ENCODE assay signal across 12 mouse cellular contexts in genomic region chr12:24656436-24656835, GRCm38 (mm10). TPM values are rescaled to one million over a fixed set of nuclear protein-coding genes. Genes with fewer than 3 reads are reported as not detected.
A peak's percentile ranks its signal among the peaks of the same experiment; 100 is the strongest.
DNase-seq lines count a peak whose midpoint lies in the region; ATAC-seq and TF ChIP-seq lines count a peak whose summit lies in the region.
"Had no signal": no experiment of that assay in that cellular context is flagged by ENCODE, and none has a peak within 500 bp of the region (broad histone marks: within the 10 kb centered on the region; RNA-seq: fewer than 3 reads in every experiment).

No protein-coding gene starts in this region.

- 0 out of 2 replicates have a peak overlapping the region, but pooled peaks have one; percentile 15 for H3K4me3 ChIP-seq in gastrocnemius, adult 2 months
- H3K4me3 ChIP-seq in liver, adult 2 months (ENCODE audit: insufficient read depth, low read depth, low read length), result no peak overlapping the region
- no peak overlapping the region for H3K4me3 ChIP-seq in liver, embryonic 14.5 days (ENCODE audit: insufficient read depth in 1 of 2, low read depth in 2 of 2, low read length in 2 of 2)
- no peak overlapping the region for H3K4me3 ChIP-seq in stomach, postnatal 0 days (ENCODE audit: low read depth, low read length)

- peaks cover 27% of the 10 kb centered on the region for H3K4me1 ChIP-seq in liver, adult 2 months (ENCODE audit: control insufficient read depth, insufficient read depth, low read length)
- peaks cover 22 to 40% of the 10 kb centered on the region in 2 experiments for H3K4me1 ChIP-seq in liver, embryonic 14.5 days (replicated peaks; ENCODE audit: control insufficient read depth in 2 of 2, insufficient read depth in 2 of 2, low read length in 1 of 2)
- H3K4me1 ChIP-seq in stomach, postnatal 0 days (replicated peaks; ENCODE audit: control insufficient read depth, insufficient read depth), result 0 out of 2 replicates have a peak, but pooled peaks cover 2% of the 10 kb centered on the region

- H3K27ac ChIP-seq in gastrocnemius, adult 2 months, result no peak overlapping the region
- H3K27ac ChIP-seq in liver, adult 2 months (replicated peaks; ENCODE audit: insufficient read depth, low read depth, low read length), result no peak overlapping the region; the same call in 1 of the 2 replicates
- no peak overlapping the region for H3K27ac ChIP-seq in liver, embryonic 14.5 days
- no peak overlapping the region for H3K27ac ChIP-seq in stomach, postnatal 0 days (replicated peaks)

- no peaks in the 10 kb centered on the region for H3K9me3 ChIP-seq in liver, embryonic 14.5 days (ENCODE audit: control insufficient read depth, low read length)
- H3K9me3 ChIP-seq in stomach, postnatal 0 days (ENCODE audit: control insufficient read depth, low read length), result no peaks in the 10 kb centered on the region

- H3K4me2 ChIP-seq in liver, embryonic 14.5 days (ENCODE audit: low read depth), result peak overlapping the region; percentile 2; the same call in 1 of the 2 replicates
- H3K4me2 ChIP-seq in stomach, postnatal 0 days (replicated peaks; ENCODE audit: low read depth), result no peak overlapping the region
- H3K4me2 ChIP-seq: lung, embryonic 14.5 days had no signal

- TF ChIP-seq CTCF in gastrocnemius, adult 2 months (IDR thresholded peaks at IDR 0.05), result no peak
- no peak; the same call in 1 of the 2 replicates for TF ChIP-seq CTCF in liver, adult 2 months (IDR thresholded peaks at IDR 0.05; ENCODE audit: low read depth, low read length)
- no peak for TF ChIP-seq CTCF in liver, embryonic 14.5 days (IDR thresholded peaks at IDR 0.05; ENCODE audit: low read depth)
- TF ChIP-seq CTCF in stomach, postnatal 0 days (IDR thresholded peaks at IDR 0.05; ENCODE audit: low read depth), result 0 out of 2 replicates have a peak, but pooled peaks have one; percentile 9

- no peak overlapping the region for H3K9ac ChIP-seq in liver, adult 2 months (ENCODE audit: low read depth, low read length)
- H3K9ac ChIP-seq in liver, embryonic 14.5 days (replicated peaks), result peak overlapping the region; percentile 27; the same call in 1 of the 2 replicates
- H3K9ac ChIP-seq in stomach, postnatal 0 days (ENCODE audit: low read length), result no peak overlapping the region
- H3K9ac ChIP-seq: lung, embryonic 14.5 days had no signal

- TF ChIP-seq EP300 in liver, embryonic 14.5 days (IDR thresholded peaks at IDR 0.05; ENCODE audit: low read depth), result no peak
- TF ChIP-seq EP300 in stomach, postnatal 0 days (optimal IDR thresholded peaks at IDR 0.05), result no peak

- no peak for TF ChIP-seq POLR2A in liver, adult 2 months (IDR thresholded peaks at IDR 0.05; ENCODE audit: extremely low read depth, insufficient read depth, low read length)

- H3K27me3 ChIP-seq in liver, adult 2 months (ENCODE audit: control insufficient read depth, insufficient read depth, low read length), result no peaks in the 10 kb centered on the region
- no peaks in the 10 kb centered on the region for H3K27me3 ChIP-seq in liver, embryonic 14.5 days (ENCODE audit: control insufficient read depth, insufficient read depth, low read length)
- no peaks in the 10 kb centered on the region for H3K27me3 ChIP-seq in stomach, postnatal 0 days (ENCODE audit: control insufficient read depth, insufficient read depth, low read length)

- intact Hi-C loops in gastrocnemius, adult 2 months (cut with DNase I), result no loop called here

- H3K36me3 ChIP-seq in liver, adult 2 months (ENCODE audit: control insufficient read depth, insufficient read depth, low read length), result peaks cover 24% of the 10 kb centered on the region; the same call in 1 of the 2 replicates
- H3K36me3 ChIP-seq in liver, embryonic 14.5 days (replicated peaks; ENCODE audit: control insufficient read depth, insufficient read depth, low read depth), result peaks cover 77% of the 10 kb centered on the region
- peaks cover 32% of the 10 kb centered on the region for H3K36me3 ChIP-seq in stomach, postnatal 0 days (ENCODE audit: control insufficient read depth, insufficient read depth, low read length)

- no peak for ATAC-seq in liver, embryonic 14.5 days (ENCODE audit: insufficient read depth)
- no peak for ATAC-seq in stomach, postnatal 0 days (ENCODE audit: low FRiP score, low TSS enrichment)
- ATAC-seq in megakaryocyte progenitor cell, adult 5-6 weeks (replicated peaks; ENCODE audit: poor library complexity), result no peak

- WGBS in liver, adult 2 months, result 67% methylated on average over 3 of the region's 3 CpGs
- 83% methylated on average over 3 of the region's 3 CpGs for WGBS in liver, embryonic 14.5 days (ENCODE audit: insufficient replicate concordance)
- WGBS in stomach, postnatal 0 days, result 57% methylated on average over 3 of the region's 3 CpGs

- no peak for DNase-seq in gastrocnemius, adult 2 months
- DNase-seq in gastrocnemius, postnatal 25 days, result no peak
- DNase-seq in liver, adult 2 months (ENCODE audit: extremely low read depth, low read depth, low spot score), result peak; percentile 56
- no peak for DNase-seq in liver
- DNase-seq in liver, embryonic 14.5 days (ENCODE audit: low read depth in 3 of 3, low spot score in 3 of 3), result no peak
- DNase-seq in stomach, postnatal 0 days (ENCODE audit: low spot score), result no peak
- DNase-seq in embryo, embryonic 11 days, result no peak
- DNase-seq: adrenal gland, adult 8-10 months; cerebellum, adult 11 months; lung, embryonic 14.5 days; thymus, postnatal 4 days had no signal

- H3K79me2 ChIP-seq in liver, adult 2 months (ENCODE audit: control insufficient read depth, insufficient read depth, low read length), result peaks cover 22% of the 10 kb centered on the region; the same call in 1 of the 2 replicates

RNA-seq across cellular contexts. Expression of gene Klf11, which starts 5.4 kb away (rescaled TPM):
- total RNA-seq in gastrocnemius, adult 2 months (2021), result 1 to 10 TPM; 4.1 to 7.9 TPM
- 1 to 10 TPM; 4.8 to 6.9 TPM for total RNA-seq in gastrocnemius, postnatal 25 days (2021)
- 5.9 and 9.9 TPM in 2 replicates for total RNA-seq in liver, adult 2 months (2014; rRNA removed)
- 2.8 and 3.5 TPM in 2 replicates for polyA plus RNA-seq in liver, adult 2 months (2012; rRNA removed)
- 5.4 TPM in 2 replicates for polyA plus RNA-seq in liver, embryonic 14.5 days (2012; rRNA removed)
- 6.9 and 7.7 TPM in 2 replicates for polyA plus RNA-seq in liver, embryonic 14.5 days (2014; fragmentation: Nextera tagmentation; extraction: Ambion mirVana)
- polyA plus RNA-seq in stomach, postnatal 0 days (2015; fragmentation: Nextera tagmentation; extraction: Ambion mirVana), result 9.8 and 11.3 TPM in 2 replicates
- total RNA-seq in megakaryocyte progenitor cell, adult 5-6 weeks (2015), result 7.4 and 9.1 TPM in 2 replicates
- total RNA-seq in megakaryocyte progenitor cell, adult 5-6 weeks (2017), result 6.6 and 7.8 TPM in 2 replicates

RNA-seq across cellular contexts. Expression of gene Cys1, which starts 25.2 kb away (rescaled TPM):
- total RNA-seq in gastrocnemius, adult 2 months (2021), result 1 to 10 TPM; 1.8 to 2.7 TPM
- total RNA-seq in gastrocnemius, postnatal 25 days (2021), result 1 to 10 TPM; 3.0 to 3.5 TPM
- total RNA-seq in liver, adult 2 months (2014; rRNA removed), result 2.8 and 3.1 TPM in 2 replicates
- polyA plus RNA-seq in liver, adult 2 months (2012; rRNA removed), result 4.3 and 5.3 TPM in 2 replicates
- 0.74 and 1.2 TPM in 2 replicates for polyA plus RNA-seq in liver, embryonic 14.5 days (2012; rRNA removed)
- polyA plus RNA-seq in liver, embryonic 14.5 days (2014; fragmentation: Nextera tagmentation; extraction: Ambion mirVana), result 0.28 and 0.40 TPM in 2 replicates
- 1.4 and 1.9 TPM in 2 replicates for polyA plus RNA-seq in stomach, postnatal 0 days (2015; fragmentation: Nextera tagmentation; extraction: Ambion mirVana)
- not detected in 2 replicates for total RNA-seq in megakaryocyte progenitor cell, adult 5-6 weeks (2015)
- total RNA-seq in megakaryocyte progenitor cell, adult 5-6 weeks (2017), result not detected in 2 replicates

RNA-seq across cellular contexts. Expression of gene Rrm2, which starts 51.6 kb away (rescaled TPM):
- 1 to 10 TPM in 1 of 2 experiments, under 1 TPM in 1; 0.89 to 1.1 TPM for total RNA-seq in gastrocnemius, adult 2 months (2021)
- 1 to 10 TPM; 1.8 to 3.6 TPM for total RNA-seq in gastrocnemius, postnatal 25 days (2021)
- 2.8 and 3.8 TPM in 2 replicates for total RNA-seq in liver, adult 2 months (2014; rRNA removed)
- polyA plus RNA-seq in liver, adult 2 months (2012; rRNA removed), result 0.80 TPM in 2 replicates
- 87.7 and 139 TPM in 2 replicates for polyA plus RNA-seq in liver, embryonic 14.5 days (2012; rRNA removed)
- 388 and 401 TPM in 2 replicates for polyA plus RNA-seq in liver, embryonic 14.5 days (2014; fragmentation: Nextera tagmentation; extraction: Ambion mirVana)
- polyA plus RNA-seq in stomach, postnatal 0 days (2015; fragmentation: Nextera tagmentation; extraction: Ambion mirVana), result 38.0 and 41.2 TPM in 2 replicates
- 176 and 181 TPM in 2 replicates for total RNA-seq in megakaryocyte progenitor cell, adult 5-6 weeks (2015)
- total RNA-seq in megakaryocyte progenitor cell, adult 5-6 weeks (2017), result 149 and 153 TPM in 2 replicates

Comparison
In these comparisons a context has a peak if more than half of its experiments do, and no peak if none do; other contexts are left out.
1. RNA of gene Rrm2, which starts 51.6 kb away (total RNA-seq): 149 to 181 TPM in megakaryocyte progenitor cell, adult 5-6 weeks; 1.8 to 3.6 TPM in gastrocnemius, postnatal 25 days, 2.8 to 3.8 TPM in liver, adult 2 months and 0.89 to 1.1 TPM in gastrocnemius, adult 2 months; every median in the first group is over 10 times any median in the second.